Mouse (Mus musculus) right cerebral cortex, postnatal 25 days (tissue): ENCODE measurements around the gene Cep85l.

Experiments used
- DNase-seq: peaks from one replicate; pipeline ENCODE4 v3.0.0; 2022

Cep85l gene

DNA sequence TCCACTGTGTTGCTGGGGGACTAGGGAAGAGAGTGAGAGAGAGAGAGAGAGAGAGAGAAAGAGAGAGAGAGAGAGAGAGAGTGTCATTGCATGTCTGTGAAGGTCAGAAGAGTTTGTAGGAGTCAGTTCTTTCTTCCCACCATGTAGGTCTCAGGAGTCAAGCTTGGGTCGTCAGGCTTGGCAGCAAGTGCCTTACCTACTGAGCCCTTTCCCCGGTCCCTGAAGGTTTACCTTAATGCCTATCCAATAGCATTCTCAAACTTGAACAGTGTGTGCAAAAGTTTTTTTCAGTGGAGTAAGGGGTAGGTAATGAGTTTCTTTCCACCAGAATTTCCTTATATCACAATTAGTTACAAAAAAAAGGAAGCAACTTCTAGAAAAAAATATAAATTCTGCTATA, 40.7 kb downstream of the Cep85l start:
- DNase-seq: no peak

DNA sequence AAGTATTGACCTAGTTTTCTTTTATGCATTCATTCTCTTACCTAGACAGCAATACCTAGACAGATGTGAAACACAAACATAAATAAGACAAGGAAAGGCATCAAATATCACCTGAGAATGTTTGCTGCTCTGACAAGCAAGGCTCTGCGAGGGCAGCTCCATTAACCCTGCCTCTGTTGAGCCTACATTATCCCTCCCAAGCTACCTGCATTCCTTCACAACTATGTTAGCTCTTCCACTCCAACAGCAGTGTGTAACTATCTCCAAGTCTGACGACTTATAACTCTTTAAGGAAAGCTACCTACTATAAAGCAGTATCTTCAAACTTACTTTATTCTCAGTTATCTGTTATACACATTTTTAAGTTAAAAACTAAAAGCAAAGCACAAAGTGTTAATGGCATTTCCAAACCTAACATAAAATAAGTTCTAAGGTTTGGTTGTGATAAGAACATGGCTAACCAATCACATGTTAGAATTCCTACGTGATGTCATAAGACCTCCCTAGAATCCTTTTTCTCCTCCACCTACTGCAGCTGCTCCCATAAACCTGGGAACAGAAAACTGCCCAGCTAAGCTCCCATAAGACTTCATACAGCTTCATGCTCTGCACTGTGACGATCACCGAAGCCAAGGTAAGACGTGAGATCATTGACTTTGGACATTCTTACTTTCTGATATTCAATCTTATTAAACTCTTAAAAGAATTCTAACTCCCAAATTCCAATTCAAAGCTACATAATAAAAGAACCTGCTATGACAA, 42.4 kb downstream of the Cep85l start, which contains the start of gene Pln:
Gene Pln (plus strand): TSS at position 506 of the 762 bp plus-strand sequence.
- no peak for DNase-seq

GRCm38 (mm10) chr10:53335974-53336373, 43.8 kb downstream of the Cep85l start:
- no peak for DNase-seq

DNA sequence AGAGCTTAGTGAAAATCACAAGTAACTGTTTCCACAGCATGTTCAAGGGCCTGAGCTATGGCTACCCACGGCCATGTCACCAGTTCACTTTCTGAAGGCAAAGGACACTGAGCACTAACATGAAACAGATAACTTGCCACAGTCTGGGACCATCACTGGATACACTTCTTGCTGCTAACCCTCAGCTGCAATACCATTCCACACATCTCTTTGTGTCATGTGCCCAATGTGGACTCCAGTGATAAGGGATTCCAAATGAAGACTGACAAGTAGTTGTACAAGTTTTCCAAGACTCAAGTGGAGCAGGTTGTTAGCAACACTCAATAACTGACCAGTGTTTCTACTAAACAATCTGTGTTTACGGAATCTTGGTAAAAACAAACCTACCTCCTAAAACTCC, 44.5 kb downstream of the Cep85l start:
- no peak for DNase-seq

DNA sequence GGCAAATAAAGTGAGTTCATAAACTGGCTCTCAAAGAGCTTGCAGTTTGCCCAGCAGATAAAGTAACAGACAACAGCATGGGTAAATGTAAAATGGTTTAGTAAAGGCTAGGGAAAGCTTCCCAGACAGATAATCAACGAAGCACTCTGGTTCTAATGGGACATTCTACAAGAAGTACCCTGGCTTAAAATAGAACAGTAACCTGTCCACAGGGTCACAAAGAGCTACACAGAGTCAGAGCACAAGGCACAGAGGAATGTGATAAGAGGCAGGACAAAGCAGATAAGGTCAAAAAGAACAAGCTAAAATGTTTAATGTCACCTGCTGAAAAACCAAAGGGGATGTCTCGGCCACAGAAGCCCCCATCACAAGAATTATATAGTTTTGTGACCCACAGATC, 47.0 kb downstream of the Cep85l start:
- no peak for DNase-seq

DNA sequence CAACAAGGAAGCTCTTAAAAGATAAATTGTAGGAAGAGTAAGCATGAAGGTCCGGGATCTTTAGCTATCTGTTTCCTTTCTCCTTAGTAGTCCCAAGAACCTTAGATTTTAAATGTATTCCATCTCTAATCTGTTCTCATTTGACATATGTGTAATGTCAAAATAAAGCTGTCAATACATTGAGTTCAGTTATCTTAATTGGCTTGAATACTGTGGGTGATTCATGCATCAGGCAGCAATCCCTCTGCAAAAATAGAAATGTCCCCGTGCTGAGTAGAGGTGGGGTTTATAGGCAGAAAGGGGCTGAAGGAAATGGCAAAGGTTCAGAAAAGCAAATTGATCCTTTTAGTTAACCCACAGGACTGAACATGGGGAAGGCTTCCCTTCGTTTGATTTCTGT, 50.5 kb downstream of the Cep85l start:
- no peak for DNase-seq

- no peak for DNase-seq
These were observed 53.4 kb downstream of the Cep85l start for GRCm38 (mm10) chr10:53326367-53326766.

- DNase-seq: no peak
These were observed 55.1 kb downstream of the Cep85l start for GRCm38 (mm10) chr10:53324663-53325062.

GRCm38 (mm10) chr10:53323367-53323766, 56.4 kb downstream of the Cep85l start:
- no peak for DNase-seq

DNA sequence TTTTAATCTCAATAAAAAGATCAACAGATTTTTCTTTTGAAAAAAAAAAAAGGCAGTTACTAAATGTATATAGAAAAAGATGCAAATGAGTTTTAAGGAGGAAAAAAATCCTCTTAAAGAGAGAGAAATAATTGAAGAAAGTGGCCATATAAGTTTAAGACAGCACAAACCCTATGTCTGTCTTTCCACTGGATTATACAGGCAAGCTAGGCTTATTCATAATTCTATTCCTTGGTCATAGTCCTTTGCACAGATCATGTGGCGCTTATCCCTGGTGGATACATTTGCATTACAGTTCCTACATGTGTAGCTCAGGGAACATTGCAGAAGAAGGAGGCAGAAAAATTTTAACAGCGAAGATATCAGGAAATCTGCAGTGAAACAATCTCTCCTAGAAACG, 73.1 kb downstream of the Cep85l start:
- DNase-seq: no peak

- no peak for DNase-seq
These were observed 73.9 kb downstream of the Cep85l start for GRCm38 (mm10) chr10:53305867-53306266.

DNA sequence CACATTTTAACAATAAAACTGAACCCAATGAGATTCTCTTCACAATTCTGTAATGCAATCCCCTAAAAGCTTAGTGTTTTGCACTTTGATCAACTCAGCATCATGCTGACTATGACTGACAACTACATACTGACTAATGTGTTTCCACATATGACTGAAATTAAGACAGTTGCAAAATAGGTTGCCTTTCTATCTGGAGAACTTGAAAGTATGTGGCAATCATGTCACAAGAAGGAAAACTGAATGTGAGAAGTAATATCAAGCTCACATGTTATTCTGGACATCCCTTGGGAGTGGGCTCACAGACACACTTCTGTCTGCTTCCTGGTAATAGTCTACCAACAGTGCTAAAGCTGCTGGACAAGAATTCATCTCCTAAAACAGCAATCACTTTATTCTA, 94.6 kb downstream of the Cep85l start:
- no peak for DNase-seq

DNA sequence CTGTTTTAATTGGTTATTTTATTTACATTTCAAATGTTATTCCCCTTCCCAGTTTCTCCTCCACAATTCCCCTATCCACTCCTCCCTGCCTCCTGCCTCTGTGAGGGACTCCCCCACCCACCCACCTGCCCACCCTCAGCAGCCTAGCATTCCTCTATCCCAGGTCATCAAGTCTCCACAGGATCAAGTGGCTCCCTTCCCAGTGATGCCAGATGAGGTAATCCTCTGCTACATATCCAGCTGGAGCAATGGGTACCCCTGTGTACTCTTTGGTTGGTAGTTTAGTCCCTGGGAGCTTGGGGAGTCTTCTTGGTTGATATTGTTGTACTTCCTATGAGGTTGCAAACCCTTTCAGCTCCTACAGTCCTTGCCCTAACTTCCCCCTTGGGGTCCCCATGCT, 107.5 kb downstream of the Cep85l start:
- DNase-seq: no peak

DNA sequence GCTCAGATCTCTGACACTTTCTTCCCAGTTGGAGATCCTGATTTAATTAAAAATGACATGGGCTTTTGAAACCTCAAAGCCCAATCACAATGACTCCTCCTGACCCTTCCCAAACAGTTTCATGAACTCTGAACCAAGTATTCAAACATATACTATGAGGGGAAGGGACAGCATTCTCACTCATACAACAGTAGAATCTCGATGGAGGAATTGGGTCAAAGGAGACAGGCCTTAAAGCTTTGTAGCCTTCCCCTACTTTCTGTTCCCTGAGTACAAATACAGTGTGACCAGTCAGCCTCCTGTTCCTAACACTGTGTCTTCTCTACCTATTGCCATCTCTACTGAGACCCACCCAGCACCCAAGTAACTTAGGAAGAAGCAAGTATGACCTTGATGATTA, 117.7 kb downstream of the Cep85l start:
- DNase-seq: no peak

DNA sequence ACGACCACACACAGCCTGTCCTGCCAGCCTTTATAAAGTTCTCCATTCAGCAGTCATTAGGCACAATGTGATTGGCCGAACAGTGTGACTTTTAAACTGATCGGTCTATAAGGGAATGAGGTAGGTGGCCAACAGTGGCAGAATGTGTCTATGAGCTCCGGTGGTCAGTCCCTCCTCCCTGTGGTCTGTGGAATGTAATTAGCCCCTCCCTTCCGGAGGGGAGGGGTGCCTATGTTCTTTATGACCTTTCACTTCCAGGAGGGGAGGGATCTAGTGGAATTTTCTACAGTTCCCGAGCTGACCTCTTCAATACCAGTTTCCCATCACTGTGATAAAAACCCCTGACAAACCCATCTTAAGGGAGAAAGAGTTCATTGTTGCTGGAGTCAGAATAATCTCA, 144.4 kb downstream of the Cep85l start:
- no peak for DNase-seq

DNA sequence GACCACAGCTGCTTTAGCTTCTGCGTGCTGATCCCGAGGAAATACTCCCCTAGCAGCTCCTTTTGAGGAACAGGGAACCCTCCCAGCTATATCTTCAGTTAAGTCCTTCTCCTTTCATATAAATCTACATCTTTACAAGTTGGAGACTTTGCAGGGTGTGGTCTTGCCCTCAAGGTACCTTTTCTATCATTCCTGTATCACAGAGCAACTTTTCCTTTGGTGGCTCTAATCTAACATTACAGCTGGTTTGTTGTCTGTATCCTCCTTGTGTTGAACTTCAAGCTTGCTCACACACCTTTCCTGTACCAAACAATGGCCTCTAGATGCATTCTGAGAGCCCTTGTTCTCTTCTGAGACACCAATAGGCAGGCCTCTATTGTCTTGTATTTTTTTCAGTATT, 145.1 kb downstream of the Cep85l start:
- DNase-seq: no peak

DNA sequence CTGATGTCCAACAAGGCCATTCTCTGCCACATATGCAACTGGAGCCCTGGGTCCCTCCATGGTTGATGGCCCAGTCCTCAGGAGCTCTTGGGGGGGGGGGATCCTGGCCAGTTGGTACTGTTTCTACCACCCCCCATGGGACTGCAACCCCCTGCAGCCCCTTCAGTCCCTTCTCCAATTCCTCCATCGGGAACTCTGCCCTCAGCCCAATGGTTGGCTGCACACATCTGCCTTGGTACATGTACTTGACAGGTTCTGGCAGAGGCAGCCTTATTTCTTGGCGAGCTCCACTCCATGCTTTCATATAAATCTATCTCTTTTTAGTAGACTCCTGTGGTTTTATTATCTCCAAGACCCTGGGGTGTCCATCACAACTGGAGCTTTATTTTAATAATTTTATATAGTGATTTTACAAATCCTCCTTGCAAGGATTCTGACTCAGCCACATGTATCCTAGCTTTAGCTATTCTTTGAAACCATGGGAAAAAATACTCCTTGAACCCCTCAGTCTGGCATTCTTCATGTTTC, 145.6 kb downstream of the Cep85l start:
- no peak for DNase-seq

DNA sequence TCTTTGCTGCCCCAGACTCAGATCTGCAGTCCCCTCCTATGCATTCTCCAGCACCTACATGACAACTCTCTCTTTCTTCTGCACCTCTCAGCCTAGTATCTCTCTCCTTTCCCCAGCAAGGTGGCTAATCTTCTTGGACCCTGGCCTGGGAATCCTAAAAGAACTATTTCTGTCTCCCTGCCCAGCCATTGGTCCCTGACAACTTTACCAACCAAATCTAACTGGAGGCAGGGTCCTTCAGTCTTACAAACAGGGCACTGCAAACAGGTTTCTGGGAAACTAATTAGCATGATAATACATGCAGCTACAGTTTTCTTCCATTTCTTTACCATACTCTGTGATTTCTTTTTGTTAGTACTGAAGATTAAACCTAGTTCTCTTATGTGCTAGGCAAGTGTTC, 148.9 kb downstream of the Cep85l start:
- no peak for DNase-seq

DNA sequence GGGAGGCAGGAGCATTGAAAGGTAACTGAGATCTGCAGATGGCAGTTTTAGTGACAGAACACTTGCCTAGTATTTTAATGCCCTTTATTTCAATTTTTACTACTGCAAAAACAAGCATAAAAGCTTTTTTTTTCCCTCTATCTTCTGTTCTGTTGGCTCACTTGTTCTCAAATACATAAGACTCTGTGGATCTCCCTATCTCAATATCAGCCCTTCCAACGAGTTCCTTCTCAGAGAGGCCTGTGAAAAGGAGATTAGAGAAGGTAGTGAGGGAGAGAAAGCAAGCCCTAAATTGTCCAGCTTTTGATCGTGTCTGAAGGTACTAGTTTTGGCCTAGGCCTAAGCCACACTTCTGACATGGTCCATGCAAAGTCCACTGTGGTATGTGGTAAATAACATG, 150.6 kb downstream of the Cep85l start:
- no peak for DNase-seq
